Mouse (Mus musculus): ENCODE measurements around the gene Rad23a. TPM values are rescaled to one million over a fixed set of nuclear protein-coding genes. Genes with fewer than 3 reads are reported as not detected.

Gene Rad23a
- 106 and 122 TPM in 2 replicates for polyA plus RNA-seq (2015; fragmentation: Nextera tagmentation; extraction: Ambion mirVana)

GRCm38 (mm10) chr8:84840248-84840999, at the start of gene Rad23a:
Gene Rad23a, minus strand, starts transcription at chr8:84840665.
- H3K4me2 ChIP-seq (ENCODE audit: low read depth, low read length), result peak within 1 kb of the TSS; percentile 64
- H3K27me3 ChIP-seq (ENCODE audit: control insufficient read depth, insufficient read depth, low read length), result no peaks in the 10 kb centered on the region
- ATAC-seq (ENCODE audit: insufficient read depth, low FRiP score), result peak; percentile 94
- peak within 1 kb of the TSS; percentile 86 for H3K4me3 ChIP-seq (replicated peaks; ENCODE audit: low read length)
- peak within 1 kb of the TSS; percentile 91 for H3K27ac ChIP-seq (ENCODE audit: low read length)
- no peaks in the 10 kb centered on the region for H3K9me3 ChIP-seq (replicated peaks; ENCODE audit: control insufficient read depth, low read length)
- peaks cover 19% of the 10 kb centered on the region for H3K4me1 ChIP-seq (ENCODE audit: control insufficient read depth, insufficient read depth, low read length)
- H3K9ac ChIP-seq (ENCODE audit: low read length), result peak within 1 kb of the TSS; percentile 90
- under 1% methylated on average over 55 of the region's 55 CpGs for WGBS
- H3K36me3 ChIP-seq (ENCODE audit: control insufficient read depth, insufficient read depth, low read length), result peaks cover 57% of the 10 kb centered on the region

- WGBS, result 93% methylated on average over 1 of the region's 1 CpGs
- H3K4me2 ChIP-seq (ENCODE audit: low read depth, low read length), result no peak overlapping the region
- no peak overlapping the region for H3K4me3 ChIP-seq (replicated peaks; ENCODE audit: low read length)
- ATAC-seq (ENCODE audit: insufficient read depth, low FRiP score), result no peak
- no peaks in the 10 kb centered on the region for H3K27me3 ChIP-seq (ENCODE audit: control insufficient read depth, insufficient read depth, low read length)
- H3K9ac ChIP-seq (ENCODE audit: low read length), result no peak overlapping the region
- no peak overlapping the region for H3K27ac ChIP-seq (ENCODE audit: low read length)
- 0 out of 2 replicates have a peak, but pooled peaks cover 7% of the 10 kb centered on the region for H3K4me1 ChIP-seq (ENCODE audit: control insufficient read depth, insufficient read depth, low read length)
- H3K36me3 ChIP-seq (ENCODE audit: control insufficient read depth, insufficient read depth, low read length), result 0 out of 2 replicates have a peak, but pooled peaks cover 4% of the 10 kb centered on the region
- H3K9me3 ChIP-seq (replicated peaks; ENCODE audit: control insufficient read depth, low read length), result no peaks in the 10 kb centered on the region
Observed at GRCm38 (mm10) chr8:84889141-84889540, 48.7 kb upstream of the Rad23a start.

GRCm38 (mm10) chr8:84888280-84888679, 47.8 kb upstream of the Rad23a start:
- no peak overlapping the region for H3K27ac ChIP-seq (ENCODE audit: low read length)
- WGBS, result 97% methylated on average over 3 of the region's 3 CpGs
- H3K4me1 ChIP-seq (ENCODE audit: control insufficient read depth, insufficient read depth, low read length), result 0 out of 2 replicates have a peak, but pooled peaks cover 7% of the 10 kb centered on the region
- H3K9ac ChIP-seq (ENCODE audit: low read length), result no peak overlapping the region
- H3K36me3 ChIP-seq (ENCODE audit: control insufficient read depth, insufficient read depth, low read length), result 0 out of 2 replicates have a peak, but pooled peaks cover 4% of the 10 kb centered on the region
- H3K4me3 ChIP-seq (replicated peaks; ENCODE audit: low read length), result no peak overlapping the region
- no peak for ATAC-seq (ENCODE audit: insufficient read depth, low FRiP score)
- no peaks in the 10 kb centered on the region for H3K9me3 ChIP-seq (replicated peaks; ENCODE audit: control insufficient read depth, low read length)
- H3K27me3 ChIP-seq (ENCODE audit: control insufficient read depth, insufficient read depth, low read length), result no peaks in the 10 kb centered on the region
- H3K4me2 ChIP-seq (ENCODE audit: low read depth, low read length), result no peak overlapping the region

GRCm38 (mm10) chr8:84884728-84885127, 44.3 kb upstream of the Rad23a start:
- Histone ChIP-seq H3K9ac (ENCODE audit: low read length) (no peak overlapping the region), H3K27me3 (ENCODE audit: control insufficient read depth, insufficient read depth, low read length) (no peaks in the 10 kb centered on the region), H3K4me2 (ENCODE audit: low read depth, low read length) (no peak overlapping the region), H3K4me1 (ENCODE audit: control insufficient read depth, insufficient read depth, low read length) (no peaks in the 10 kb centered on the region), H3K27ac (ENCODE audit: low read length) (no peak overlapping the region), H3K36me3 (ENCODE audit: control insufficient read depth, insufficient read depth, low read length) (0 out of 2 replicates have a peak, but pooled peaks cover 4% of the 10 kb centered on the region), H3K9me3 (replicated peaks; ENCODE audit: control insufficient read depth, low read length) (no peaks in the 10 kb centered on the region), H3K4me3 (replicated peaks; ENCODE audit: low read length) (no peak overlapping the region)
- 81% methylated on average over 4 of the region's 4 CpGs for WGBS
- no peak for ATAC-seq (ENCODE audit: insufficient read depth, low FRiP score)

GRCm38 (mm10) chr8:84878915-84879314, 38.5 kb upstream of the Rad23a start:
- Histone ChIP-seq H3K27me3 (ENCODE audit: control insufficient read depth, insufficient read depth, low read length) (no peaks in the 10 kb centered on the region), H3K4me1 (ENCODE audit: control insufficient read depth, insufficient read depth, low read length) (no peaks in the 10 kb centered on the region), H3K27ac (ENCODE audit: low read length) (no peak overlapping the region), H3K9me3 (replicated peaks; ENCODE audit: control insufficient read depth, low read length) (no peaks in the 10 kb centered on the region), H3K9ac (ENCODE audit: low read length) (no peak overlapping the region), H3K4me2 (ENCODE audit: low read depth, low read length) (no peak overlapping the region), H3K36me3 (ENCODE audit: control insufficient read depth, insufficient read depth, low read length) (no peaks in the 10 kb centered on the region), H3K4me3 (replicated peaks; ENCODE audit: low read length) (no peak overlapping the region)
- 62% methylated on average over 1 of the region's 1 CpGs for WGBS
- ATAC-seq (ENCODE audit: insufficient read depth, low FRiP score), result no peak

- Histone ChIP-seq H3K27ac (ENCODE audit: low read length) (no peak overlapping the region), H3K36me3 (ENCODE audit: control insufficient read depth, insufficient read depth, low read length) (no peaks in the 10 kb centered on the region), H3K4me2 (ENCODE audit: low read depth, low read length) (no peak overlapping the region), H3K4me3 (replicated peaks; ENCODE audit: low read length) (no peak overlapping the region), H3K27me3 (ENCODE audit: control insufficient read depth, insufficient read depth, low read length) (no peaks in the 10 kb centered on the region), H3K9ac (ENCODE audit: low read length) (no peak overlapping the region), H3K4me1 (ENCODE audit: control insufficient read depth, insufficient read depth, low read length) (peaks cover 6% of the 10 kb centered on the region), H3K9me3 (replicated peaks; ENCODE audit: control insufficient read depth, low read length) (no peaks in the 10 kb centered on the region)
- 68% methylated on average over 3 of the region's 3 CpGs for WGBS
- ATAC-seq (ENCODE audit: insufficient read depth, low FRiP score), result no peak
Observed at GRCm38 (mm10) chr8:84877297-84878035, 37.0 kb upstream of the Rad23a start.

- ATAC-seq (ENCODE audit: insufficient read depth, low FRiP score), result no peak
- H3K9ac ChIP-seq (ENCODE audit: low read length), result no peak overlapping the region
- no peaks in the 10 kb centered on the region for H3K9me3 ChIP-seq (replicated peaks; ENCODE audit: control insufficient read depth, low read length)
- H3K4me2 ChIP-seq (ENCODE audit: low read depth, low read length), result no peak overlapping the region
- WGBS, result 83% methylated on average over 3 of the region's 3 CpGs
- no peaks in the 10 kb centered on the region for H3K36me3 ChIP-seq (ENCODE audit: control insufficient read depth, insufficient read depth, low read length)
- peaks cover 14% of the 10 kb centered on the region for H3K4me1 ChIP-seq (ENCODE audit: control insufficient read depth, insufficient read depth, low read length)
- no peak overlapping the region for H3K27ac ChIP-seq (ENCODE audit: low read length)
- no peaks in the 10 kb centered on the region for H3K27me3 ChIP-seq (ENCODE audit: control insufficient read depth, insufficient read depth, low read length)
- H3K4me3 ChIP-seq (replicated peaks; ENCODE audit: low read length), result no peak overlapping the region
Observed at GRCm38 (mm10) chr8:84874339-84874738, 33.9 kb upstream of the Rad23a start.

GRCm38 (mm10) chr8:84873016-84873415, 32.6 kb upstream of the Rad23a start:
- ATAC-seq (ENCODE audit: insufficient read depth, low FRiP score), result no peak
- Histone ChIP-seq H3K4me1 (ENCODE audit: control insufficient read depth, insufficient read depth, low read length) (peaks cover 14% of the 10 kb centered on the region), H3K4me3 (replicated peaks; ENCODE audit: low read length) (peak overlapping the region; percentile 57), H3K36me3 (ENCODE audit: control insufficient read depth, insufficient read depth, low read length) (peaks cover 3% of the 10 kb centered on the region), H3K9me3 (replicated peaks; ENCODE audit: control insufficient read depth, low read length) (no peaks in the 10 kb centered on the region), H3K27ac (ENCODE audit: low read length) (no peak overlapping the region), H3K27me3 (ENCODE audit: control insufficient read depth, insufficient read depth, low read length) (no peaks in the 10 kb centered on the region), H3K9ac (ENCODE audit: low read length) (peak overlapping the region; percentile 71), H3K4me2 (ENCODE audit: low read depth, low read length) (peak overlapping the region; percentile 100)
- WGBS, result 52% methylated on average over 4 of the region's 4 CpGs
